Mouse (Mus musculus) embryonic facial prominence, embryonic 14.5 days (tissue): ENCODE measurements around the gene Saa1. TPM values are rescaled to one million over a fixed set of nuclear protein-coding genes. Genes with fewer than 3 reads are reported as not detected.
"Not testable (repeated sequence)": the region's sequence is repeated elsewhere in the genome, so short reads cannot be mapped to it uniquely, and the experiment has no call there.

ENCODE experiments used
- ATAC-seq: fragments of 200-750 bp; cut with Nextera tagmentation; 2 replicates; pipeline ENCODE4 v1.8.0; 2017; ENCODE audit warnings: low read depth, moderate number of reproducible peaks, moderate TSS enrichment
- DNase-seq: peaks from one replicate; pipeline ENCODE4 v3.0.0-alpha.2; 2015; ENCODE audit warnings: low spot score
- H3K27ac ChIP-seq: fragments of 300-500 bp; sonication (generic); replicated peaks from 2 replicates; pipeline ENCODE4 v1.5.1; 2014; ENCODE audit warnings: low read depth, mild to moderate bottlenecking, low read length, moderate library complexity
- H3K27me3 ChIP-seq: fragments of 300-500 bp; sonication (generic); replicated peaks from 2 replicates; pipeline ENCODE4 v1.6.1; 2014; ENCODE audit warnings: low read length; ENCODE audit not compliant: control insufficient read depth, insufficient read depth
- H3K36me3 ChIP-seq: fragments of 300-500 bp; sonication (generic); 2 replicates; pipeline ENCODE4 v1.6.1; 2014; ENCODE audit warnings: low read length, mixed read lengths; ENCODE audit not compliant: control insufficient read depth, insufficient read depth
- H3K4me1 ChIP-seq: fragments of 300-500 bp; sonication (generic); 2 replicates; pipeline ENCODE4 v1.6.1; 2014; ENCODE audit warnings: antibody characterized with exemption, low read length; ENCODE audit not compliant: control insufficient read depth, insufficient read depth
- H3K4me2 ChIP-seq: fragments of 300-500 bp; sonication (generic); 2 replicates; pipeline ENCODE4 v1.6.1; 2014; ENCODE audit warnings: low read depth, mild to moderate bottlenecking, low read length, moderate library complexity, mixed read lengths
- H3K4me3 ChIP-seq: fragments of 300-500 bp; sonication (generic); 2 replicates; pipeline ENCODE4 v1.5.1; 2014; ENCODE audit warnings: low read depth, mild to moderate bottlenecking, low read length
- H3K9ac ChIP-seq: fragments of 300-500 bp; sonication (generic); 2 replicates; pipeline ENCODE4 v1.6.1; 2014; ENCODE audit warnings: low read depth, mild to moderate bottlenecking, low read length, moderate library complexity, mixed read lengths
- H3K9me3 ChIP-seq: fragments of 300-500 bp; sonication (generic); 2 replicates; pipeline ENCODE4 v1.6.1; 2016; ENCODE audit warnings: low read length; ENCODE audit not compliant: control insufficient read depth
- WGBS: fragments of 180-500 bp; shearing (Covaris S2); extraction: QIAGEN DNeasy Blood & Tissue Kit; methylation state at CpG from one replicate; pipeline ENCODE4 v1.1.7; 2014; 5-methylcytosine and 5-hydroxymethylcytosine counted together
- polyA plus RNA-seq: library from polyadenylated mRNA; unstranded; fragments of >200 nt; fragmentation: Nextera tagmentation; extraction: Ambion mirVana; gene quantifications from 2 replicates; pipeline ENCODE4 v1.2.1, GENCODE M21; 2014

Saa1 gene
- 0.51 TPM in 1 of 2 replicates, not detected in the other for polyA plus RNA-seq

- H3K27me3 ChIP-seq, H3K4me3 ChIP-seq, DNase-seq, H3K4me1 ChIP-seq, H3K4me2 ChIP-seq, H3K9me3 ChIP-seq, ATAC-seq, H3K36me3 ChIP-seq, H3K9ac ChIP-seq, H3K27ac ChIP-seq: not testable (repeated sequence)
- WGBS = 63% methylated on average over 3 of the region's 3 CpGs
Observed at GRCm38 (mm10) chr7:46742880-46743279, at the start of gene Saa1. Saa1 (minus strand) TSS chr7:46742980.

- no peak for ATAC-seq
- DNase-seq = no peak
- no peak overlapping the region for H3K27ac ChIP-seq
- no peak overlapping the region for H3K9ac ChIP-seq
- no peak overlapping the region for H3K4me2 ChIP-seq
- H3K9me3 ChIP-seq = no peaks in the 10 kb centered on the region
- H3K4me1 ChIP-seq = peaks cover 3% of the 10 kb centered on the region; the same call in 1 of the 2 replicates
- H3K27me3 ChIP-seq = no peaks in the 10 kb centered on the region
- no peak overlapping the region for H3K4me3 ChIP-seq
- 78% methylated on average over 5 of the region's 5 CpGs for WGBS
- H3K36me3 ChIP-seq = peaks cover 65% of the 10 kb centered on the region
Observed at GRCm38 (mm10) chr7:46789177-46789849, 46.5 kb upstream of the Saa1 start.

- Histone ChIP-seq H3K4me2 (no peak overlapping the region), H3K27me3 (no peaks in the 10 kb centered on the region), H3K9ac (no peak overlapping the region), H3K4me3 (no peak overlapping the region), H3K36me3 (peaks cover 80% of the 10 kb centered on the region), H3K27ac (no peak overlapping the region), H3K9me3 (no peaks in the 10 kb centered on the region), H3K4me1 (no peaks in the 10 kb centered on the region)
- 59% methylated on average over 4 of the region's 4 CpGs for WGBS
- no peak for ATAC-seq
- DNase-seq = peak; percentile 62
Observed at GRCm38 (mm10) chr7:46770706-46771105, 27.9 kb upstream of the Saa1 start.

- Histone ChIP-seq H3K27me3 (no peaks in the 10 kb centered on the region), H3K9ac (no peak overlapping the region), H3K4me2 (no peak overlapping the region), H3K27ac (no peak overlapping the region), H3K36me3 (peaks cover 76% of the 10 kb centered on the region), H3K4me3 (no peak overlapping the region), H3K9me3 (no peaks in the 10 kb centered on the region), H3K4me1 (no peaks in the 10 kb centered on the region)
- DNase-seq (no peak), ATAC-seq (no peak)
- WGBS = 83% methylated on average over 7 of the region's 7 CpGs
Observed at GRCm38 (mm10) chr7:46768451-46768850, 25.7 kb upstream of the Saa1 start.

GRCm38 (mm10) chr7:46767371-46767770 lies 24.6 kb upstream of the Saa1 start:
- Histone ChIP-seq H3K4me2 (no peak overlapping the region), H3K9me3 (no peaks in the 10 kb centered on the region), H3K4me3 (no peak overlapping the region), H3K27ac (no peak overlapping the region), H3K4me1 (no peaks in the 10 kb centered on the region), H3K9ac (no peak overlapping the region), H3K27me3 (no peaks in the 10 kb centered on the region), H3K36me3 (peaks cover 77% of the 10 kb centered on the region)
- ATAC-seq = no peak
- no peak for DNase-seq

- Histone ChIP-seq H3K4me3 (no peak overlapping the region), H3K4me1 (no peaks in the 10 kb centered on the region), H3K27ac (no peak overlapping the region), H3K9me3 (no peaks in the 10 kb centered on the region), H3K27me3 (no peaks in the 10 kb centered on the region), H3K4me2 (no peak overlapping the region), H3K36me3 (peaks cover 80% of the 10 kb centered on the region), H3K9ac (no peak overlapping the region)
- ATAC-seq (no peak), DNase-seq (no peak)
- 90% methylated on average over 8 of the region's 8 CpGs for WGBS
Observed at GRCm38 (mm10) chr7:46764672-46765071, 21.9 kb upstream of the Saa1 start.

- no peaks in the 10 kb centered on the region for H3K4me1 ChIP-seq
- H3K36me3 ChIP-seq = peaks cover 72% of the 10 kb centered on the region
- DNase-seq (no peak), ATAC-seq (no peak)
- no peak overlapping the region for H3K27ac ChIP-seq
- H3K9me3 ChIP-seq = no peaks in the 10 kb centered on the region
- no peak overlapping the region for H3K4me3 ChIP-seq
- H3K9ac ChIP-seq = no peak overlapping the region
- no peak overlapping the region for H3K4me2 ChIP-seq
- WGBS = 84% methylated on average over 5 of the region's 5 CpGs
- H3K27me3 ChIP-seq = no peaks in the 10 kb centered on the region
Observed at GRCm38 (mm10) chr7:46762601-46763000, 19.8 kb upstream of the Saa1 start.

- no peaks in the 10 kb centered on the region for H3K27me3 ChIP-seq
- no peaks in the 10 kb centered on the region for H3K4me1 ChIP-seq
- no peak overlapping the region for H3K4me2 ChIP-seq
- no peak overlapping the region for H3K27ac ChIP-seq
- H3K9me3 ChIP-seq = no peaks in the 10 kb centered on the region
- no peak for ATAC-seq
- no peak overlapping the region for H3K9ac ChIP-seq
- no peak overlapping the region for H3K4me3 ChIP-seq
- H3K36me3 ChIP-seq = peaks cover 64% of the 10 kb centered on the region
- WGBS = 75% methylated on average over 11 of the region's 11 CpGs
- DNase-seq = no peak
Observed at GRCm38 (mm10) chr7:46761049-46761795, 18.4 kb upstream of the Saa1 start.

- Histone ChIP-seq H3K9me3 (no peaks in the 10 kb centered on the region), H3K4me1 (no peaks in the 10 kb centered on the region), H3K27me3 (no peaks in the 10 kb centered on the region), H3K36me3 (no peaks in the 10 kb centered on the region), H3K4me3 (no peak within 1 kb of the TSS), H3K27ac (no peak within 1 kb of the TSS), H3K9ac (no peak within 1 kb of the TSS), H3K4me2 (no peak within 1 kb of the TSS)
- no peak for DNase-seq
- ATAC-seq = no peak
- WGBS = 73% methylated on average over 2 of the region's 3 CpGs
Observed at GRCm38 (mm10) chr7:46751490-46751889, 8.7 kb upstream of the Saa1 start, which contains the start of gene Saa2. Saa2 (plus strand) TSS chr7:46751790.
